32 mouse cellular contexts compared by ENCODE assay signal in the genomic region with DNA sequence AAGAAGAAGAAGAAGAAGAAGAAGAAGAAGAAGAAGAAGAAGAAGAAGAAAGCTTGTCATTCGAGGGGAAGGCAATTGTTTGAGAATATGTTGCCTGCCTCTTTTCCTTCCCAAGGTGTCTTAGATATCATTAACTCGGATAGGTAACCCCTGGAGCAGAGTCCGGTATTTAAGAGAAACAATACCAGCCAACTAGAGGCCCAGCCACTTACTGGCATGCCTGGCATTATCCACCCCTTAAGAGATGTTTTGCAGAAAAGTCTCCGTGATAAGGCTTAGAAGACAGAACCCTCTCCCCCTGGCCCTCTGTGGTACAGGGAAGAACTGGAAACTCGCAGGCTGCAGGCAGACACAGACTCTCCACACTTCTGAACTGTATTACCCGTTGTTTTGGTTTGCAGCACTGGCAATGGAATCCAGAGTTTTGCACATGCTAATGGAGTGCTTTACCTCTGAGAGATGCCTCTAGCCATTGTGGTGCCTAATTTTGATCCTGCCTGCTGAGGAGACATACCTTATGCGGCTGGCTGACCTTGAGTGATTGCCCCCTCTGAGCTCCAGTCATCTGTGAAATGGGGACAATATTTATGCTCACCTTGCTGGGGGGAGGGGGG. TPM values are rescaled to one million over a fixed set of nuclear protein-coding genes. Genes with fewer than 3 reads are reported as not detected.
DNase-seq lines count a peak whose midpoint lies in the region; ATAC-seq and TF ChIP-seq lines count a peak whose summit lies in the region.
"Had no signal": no experiment of that assay in that cellular context is flagged by ENCODE, and none has a peak within 500 bp of the region (broad histone marks: within the 10 kb centered on the region; RNA-seq: fewer than 3 reads in every experiment).

No protein-coding gene starts in this region.

- DNase-seq in kidney, adult 11 months = peak; percentile 67
- DNase-seq in kidney, postnatal 10 days = no peak
- DNase-seq in stomach, postnatal 0 days (ENCODE audit: low spot score) = no peak
- no peak for DNase-seq in retina, embryonic 14.5 days (ENCODE audit: low spot score)
- no peak for DNase-seq in layer of hippocampus, adult 8-10 months (ENCODE audit: low spot score in 2 of 2)
- DNase-seq: cerebellum, adult 2 months; cerebellum, postnatal 25 days; embryo, embryonic 11 days; right cerebral cortex, postnatal 4 days had no signal

- 0 out of 2 replicates have a peak overlapping the region, but pooled peaks have one; percentile 79 for H3K27ac ChIP-seq in stomach, embryonic 15.5 days
- no peak overlapping the region; the same call in 1 of the 2 replicates for H3K27ac ChIP-seq in stomach, postnatal 0 days (replicated peaks)
- H3K27ac ChIP-seq in kidney, embryonic 15.5 days = peak overlapping the region; percentile 93
- H3K27ac ChIP-seq in stomach, embryonic 16.5 days (ENCODE audit: low read length) = peak overlapping the region; percentile 92; the same call in 1 of the 2 replicates
- H3K27ac ChIP-seq: embryonic facial prominence, embryonic 13.5 days; heart, embryonic 10.5 days; hindbrain, embryonic 10.5 days; limb, embryonic 12.5 days; neural tube, embryonic 13.5 days had no signal

- TF ChIP-seq EP300 in stomach, postnatal 0 days (optimal IDR thresholded peaks at IDR 0.05) = no peak

- no peak for ATAC-seq in stomach, embryonic 15.5 days (ENCODE audit: insufficient read depth, low FRiP score, low read depth)
- no peak for ATAC-seq in stomach, postnatal 0 days (ENCODE audit: low FRiP score, low TSS enrichment)
- ATAC-seq in kidney, embryonic 15.5 days (replicated peaks; ENCODE audit: low FRiP score) = no peak
- ATAC-seq in stomach, embryonic 16.5 days (ENCODE audit: insufficient read depth, low FRiP score) = no peak
- ATAC-seq: activated CD4-positive, CD25-positive, alpha-beta regulatory T cell, adult 4 months; forebrain, embryonic 14.5 days; hindbrain, embryonic 16.5 days; intestine, postnatal 0 days; midbrain, embryonic 16.5 days had no signal

- TF ChIP-seq CTCF in stomach, postnatal 0 days (IDR thresholded peaks at IDR 0.05; ENCODE audit: low read depth) = no peak

- no peaks in the 10 kb centered on the region for H3K36me3 ChIP-seq in stomach, embryonic 15.5 days
- no peaks in the 10 kb centered on the region for H3K36me3 ChIP-seq in stomach, postnatal 0 days (ENCODE audit: control insufficient read depth, insufficient read depth, low read length)
- no peaks in the 10 kb centered on the region for H3K36me3 ChIP-seq in kidney, embryonic 15.5 days
- H3K36me3 ChIP-seq in stomach, embryonic 16.5 days (ENCODE audit: control insufficient read depth, insufficient read depth, low read length) = no peaks in the 10 kb centered on the region
- H3K36me3 ChIP-seq: embryonic facial prominence, embryonic 13.5 days; heart, embryonic 10.5 days; hindbrain, embryonic 10.5 days; limb, embryonic 12.5 days; neural tube, embryonic 13.5 days had no signal

- H3K4me2 ChIP-seq in stomach, embryonic 15.5 days = no peak overlapping the region
- H3K4me2 ChIP-seq in stomach, postnatal 0 days (replicated peaks; ENCODE audit: low read depth) = no peak overlapping the region
- H3K4me2 ChIP-seq in kidney, embryonic 15.5 days = no peak overlapping the region
- no peak overlapping the region for H3K4me2 ChIP-seq in stomach, embryonic 16.5 days (ENCODE audit: low read depth, low read length)
- H3K4me2 ChIP-seq: embryonic facial prominence, embryonic 13.5 days; limb, embryonic 12.5 days; neural tube, embryonic 13.5 days had no signal

- H3K27me3 ChIP-seq in stomach, embryonic 15.5 days (replicated peaks) = no peaks in the 10 kb centered on the region
- H3K27me3 ChIP-seq in stomach, postnatal 0 days (ENCODE audit: control insufficient read depth, insufficient read depth, low read length) = no peaks in the 10 kb centered on the region
- no peaks in the 10 kb centered on the region for H3K27me3 ChIP-seq in kidney, embryonic 15.5 days
- no peaks in the 10 kb centered on the region for H3K27me3 ChIP-seq in stomach, embryonic 16.5 days (ENCODE audit: control insufficient read depth, insufficient read depth, low read length)
- H3K27me3 ChIP-seq: embryonic facial prominence, embryonic 13.5 days; limb, embryonic 12.5 days; neural tube, embryonic 13.5 days had no signal

- H3K4me1 ChIP-seq in stomach, embryonic 15.5 days = peaks cover 26% of the 10 kb centered on the region
- peaks cover 15% of the 10 kb centered on the region for H3K4me1 ChIP-seq in stomach, postnatal 0 days (replicated peaks; ENCODE audit: control insufficient read depth, insufficient read depth)
- peaks cover 53% of the 10 kb centered on the region for H3K4me1 ChIP-seq in kidney, embryonic 15.5 days
- H3K4me1 ChIP-seq in stomach, embryonic 16.5 days (ENCODE audit: control insufficient read depth, insufficient read depth, low read length) = peaks cover 33% of the 10 kb centered on the region

- no peak overlapping the region for H3K9ac ChIP-seq in stomach, embryonic 15.5 days
- H3K9ac ChIP-seq in stomach, postnatal 0 days (ENCODE audit: low read length) = no peak overlapping the region
- H3K9ac ChIP-seq in kidney, embryonic 15.5 days = no peak overlapping the region
- H3K9ac ChIP-seq in stomach, embryonic 16.5 days (ENCODE audit: low read length) = no peak overlapping the region
- H3K9ac ChIP-seq: embryonic facial prominence, embryonic 13.5 days; limb, embryonic 12.5 days; neural tube, embryonic 13.5 days had no signal

- H3K9me3 ChIP-seq in stomach, embryonic 15.5 days = no peaks in the 10 kb centered on the region
- H3K9me3 ChIP-seq in stomach, postnatal 0 days (ENCODE audit: control insufficient read depth, low read length) = no peaks in the 10 kb centered on the region
- H3K9me3 ChIP-seq in kidney, embryonic 15.5 days (replicated peaks) = no peaks in the 10 kb centered on the region
- no peaks in the 10 kb centered on the region for H3K9me3 ChIP-seq in stomach, embryonic 16.5 days (replicated peaks; ENCODE audit: control insufficient read depth, low read length)
- H3K9me3 ChIP-seq: embryonic facial prominence, embryonic 13.5 days; heart, embryonic 10.5 days; hindbrain, embryonic 10.5 days; limb, embryonic 12.5 days; neural tube, embryonic 13.5 days had no signal

- H3K4me3 ChIP-seq in stomach, embryonic 15.5 days (replicated peaks) = no peak overlapping the region
- no peak overlapping the region for H3K4me3 ChIP-seq in stomach, postnatal 0 days (ENCODE audit: low read depth, low read length)
- no peak overlapping the region for H3K4me3 ChIP-seq in kidney, embryonic 15.5 days (replicated peaks)
- no peak overlapping the region for H3K4me3 ChIP-seq in stomach, embryonic 16.5 days (replicated peaks; ENCODE audit: low read length)
- H3K4me3 ChIP-seq: embryonic facial prominence, embryonic 13.5 days; heart, embryonic 10.5 days; hindbrain, embryonic 10.5 days; limb, embryonic 12.5 days; myocyte; neural tube, embryonic 13.5 days had no signal

- WGBS in stomach, embryonic 15.5 days = 60% methylated on average over 7 of the region's 7 CpGs
- WGBS in stomach, postnatal 0 days = 67% methylated on average over 7 of the region's 7 CpGs
- WGBS in kidney, embryonic 15.5 days = 62% methylated on average over 7 of the region's 7 CpGs
- 63% methylated on average over 7 of the region's 7 CpGs for WGBS in stomach, embryonic 16.5 days

RNA-seq across cellular contexts. Expression of a gene that starts 2.8 kb away (rescaled TPM):
- 60.6 and 61.8 TPM in 2 replicates for polyA plus RNA-seq in stomach, embryonic 15.5 days (2015; fragmentation: Nextera tagmentation; extraction: Ambion mirVana)
- polyA plus RNA-seq in stomach, postnatal 0 days (2015; fragmentation: Nextera tagmentation; extraction: Ambion mirVana) = 46.9 and 48.6 TPM in 2 replicates
- 59.2 and 64.2 TPM in 2 replicates for polyA plus RNA-seq in kidney, embryonic 15.5 days (2015; fragmentation: Nextera tagmentation; extraction: Ambion mirVana)
- polyA plus RNA-seq in stomach, embryonic 16.5 days (2015; fragmentation: Nextera tagmentation; extraction: Ambion mirVana) = 48.1 and 49.4 TPM in 2 replicates
- total RNA-seq in layer of hippocampus, adult 8-10 months (2022) = 10 to 100 TPM; 40.4 to 45.8 (median 44.8) TPM

RNA-seq across cellular contexts. Expression of a gene that starts 6.8 kb away (rescaled TPM):
- polyA plus RNA-seq in stomach, embryonic 15.5 days (2015; fragmentation: Nextera tagmentation; extraction: Ambion mirVana) = 17.9 and 18.1 TPM in 2 replicates
- 26.9 and 28.1 TPM in 2 replicates for polyA plus RNA-seq in stomach, postnatal 0 days (2015; fragmentation: Nextera tagmentation; extraction: Ambion mirVana)
- polyA plus RNA-seq in kidney, embryonic 15.5 days (2015; fragmentation: Nextera tagmentation; extraction: Ambion mirVana) = 7.7 and 8.3 TPM in 2 replicates
- polyA plus RNA-seq in stomach, embryonic 16.5 days (2015; fragmentation: Nextera tagmentation; extraction: Ambion mirVana) = 17.2 and 19.2 TPM in 2 replicates
- total RNA-seq in layer of hippocampus, adult 8-10 months (2022) = 10 to 100 TPM in 1 of 4 experiments, 1 to 10 TPM in 2, not detected in 1; 8.4 to 15.8 (median 9.9) TPM
- total RNA-seq: granulocyte monocyte progenitor cell, adult 5-6 weeks had no signal

RNA-seq across cellular contexts. Expression of a gene that starts 10.3 kb away (rescaled TPM):
- 132 and 135 TPM in 2 replicates for polyA plus RNA-seq in stomach, embryonic 15.5 days (2015; fragmentation: Nextera tagmentation; extraction: Ambion mirVana)
- 133 and 143 TPM in 2 replicates for polyA plus RNA-seq in stomach, postnatal 0 days (2015; fragmentation: Nextera tagmentation; extraction: Ambion mirVana)
- polyA plus RNA-seq in kidney, embryonic 15.5 days (2015; fragmentation: Nextera tagmentation; extraction: Ambion mirVana) = 149 and 161 TPM in 2 replicates
- polyA plus RNA-seq in stomach, embryonic 16.5 days (2015; fragmentation: Nextera tagmentation; extraction: Ambion mirVana) = 150 and 173 TPM in 2 replicates
- 100 to 1,000 TPM; 109 to 165 (median 131) TPM for total RNA-seq in layer of hippocampus, adult 8-10 months (2022)
- total RNA-seq: granulocyte monocyte progenitor cell, adult 5-6 weeks; MEL had no signal

RNA-seq across cellular contexts. Expression of a gene that starts 19.5 kb away (rescaled TPM):
- 0.14 TPM in 1 of 2 replicates, not detected in the other for polyA plus RNA-seq in stomach, embryonic 15.5 days (2015; fragmentation: Nextera tagmentation; extraction: Ambion mirVana)
- polyA plus RNA-seq in stomach, postnatal 0 days (2015; fragmentation: Nextera tagmentation; extraction: Ambion mirVana) = not detected in 2 replicates
- polyA plus RNA-seq in kidney, embryonic 15.5 days (2015; fragmentation: Nextera tagmentation; extraction: Ambion mirVana) = not detected in 2 replicates
- polyA plus RNA-seq in stomach, embryonic 16.5 days (2015; fragmentation: Nextera tagmentation; extraction: Ambion mirVana) = not detected in 2 replicates
- total RNA-seq in layer of hippocampus, adult 8-10 months (2022) = not detected
- total RNA-seq: adrenal gland, adult 8-10 months; gastrocnemius, adult 8-10 months; granulocyte monocyte progenitor cell, adult 5-6 weeks; heart, postnatal 10 days; left cerebral cortex, postnatal 14 days; MEL had no signal
- polyA plus RNA-seq: cerebellum, adult 2 months; embryonic facial prominence, embryonic 13.5 days; forebrain, embryonic 14.5 days; frontal cortex, adult 2 months; heart, embryonic 10.5 days; hindbrain, embryonic 10.5 days; hindbrain, embryonic 16.5 days; intestine, postnatal 0 days; limb, embryonic 12.5 days; liver, embryonic 16.5 days; midbrain, embryonic 16.5 days; myocyte; neural tube, embryonic 13.5 days; urinary bladder, adult 2 months had no signal

RNA-seq across cellular contexts. Expression of a gene that starts 31.9 kb away (rescaled TPM):
- polyA plus RNA-seq in stomach, embryonic 15.5 days (2015; fragmentation: Nextera tagmentation; extraction: Ambion mirVana) = 6.5 and 10.4 TPM in 2 replicates
- polyA plus RNA-seq in stomach, postnatal 0 days (2015; fragmentation: Nextera tagmentation; extraction: Ambion mirVana) = 27.3 and 27.8 TPM in 2 replicates
- 13.0 and 14.0 TPM in 2 replicates for polyA plus RNA-seq in kidney, embryonic 15.5 days (2015; fragmentation: Nextera tagmentation; extraction: Ambion mirVana)
- 12.1 and 21.3 TPM in 2 replicates for polyA plus RNA-seq in stomach, embryonic 16.5 days (2015; fragmentation: Nextera tagmentation; extraction: Ambion mirVana)
- 100 to 1,000 TPM; 109 to 163 (median 138) TPM for total RNA-seq in layer of hippocampus, adult 8-10 months (2022)
